Mouse (Mus musculus) embryonic facial prominence, embryonic 11.5 days (tissue): ENCODE data around the gene Arhgef10l. TPM values are rescaled to one million over a fixed set of nuclear protein-coding genes. Genes with fewer than 3 reads are reported as not detected.

ENCODE experiments used
- ATAC-seq: fragments of 200-750 bp; cut with Nextera tagmentation; replicated peaks from 2 replicates; pipeline ENCODE4 v1.8.0; 2017; ENCODE audit warnings: low read depth; ENCODE audit not compliant: insufficient number of reproducible peaks, low FRiP score, low TSS enrichment
- DNase-seq: peaks from one replicate; pipeline ENCODE4 v3.0.0-alpha.2; 2015; ENCODE audit warnings: low spot score
- H3K27ac ChIP-seq: fragments of 300-500 bp; sonication (generic); replicated peaks from 2 replicates; pipeline ENCODE4 v1.5.1; 2014; ENCODE audit warnings: mild to moderate bottlenecking, low read depth, low read length, control low read depth
- H3K27me3 ChIP-seq: fragments of 300-500 bp; sonication (generic); 2 replicates; pipeline ENCODE4 v1.6.1; 2014; ENCODE audit warnings: mild to moderate bottlenecking, low read length, moderate library complexity, mixed read lengths; ENCODE audit not compliant: control insufficient read depth, insufficient read depth
- H3K36me3 ChIP-seq: fragments of 300-500 bp; sonication (generic); replicated peaks from 2 replicates; pipeline ENCODE4 v1.6.1; 2014; ENCODE audit warnings: low read depth, mild to moderate bottlenecking, low read length, moderate library complexity, mixed read lengths; ENCODE audit not compliant: control insufficient read depth, insufficient read depth
- H3K4me1 ChIP-seq: fragments of 300-500 bp; sonication (generic); 2 replicates; pipeline ENCODE4 v1.6.1; 2014; ENCODE audit warnings: low read length, mixed read lengths; ENCODE audit not compliant: control insufficient read depth, insufficient read depth
- H3K4me2 ChIP-seq: fragments of 300-500 bp; sonication (generic); 2 replicates; pipeline ENCODE4 v1.6.1; 2014; ENCODE audit warnings: low read depth, mild to moderate bottlenecking, control low read depth, low read length, moderate library complexity
- H3K4me3 ChIP-seq: fragments of 300-500 bp; sonication (generic); 2 replicates; pipeline ENCODE4 v1.5.1; 2014; ENCODE audit warnings: low read depth, low read length, control low read depth
- H3K9ac ChIP-seq: fragments of 300-500 bp; sonication (generic); replicated peaks from 2 replicates; pipeline ENCODE4 v1.6.1; 2014; ENCODE audit warnings: mild to moderate bottlenecking, control low read depth, low read length
- H3K9me3 ChIP-seq: fragments of 300-500 bp; sonication (generic); replicated peaks from 2 replicates; pipeline ENCODE4 v1.6.1; 2016; ENCODE audit warnings: mild to moderate bottlenecking, low read length, inconsistent platforms, mixed read lengths; ENCODE audit not compliant: control insufficient read depth
- WGBS: fragments of 180-500 bp; shearing (Covaris S2); extraction: QIAGEN DNeasy Blood & Tissue Kit; methylation state at CpG from one replicate; pipeline ENCODE4 v1.1.7; 2014; 5-methylcytosine and 5-hydroxymethylcytosine counted together
- polyA plus RNA-seq: library from polyadenylated mRNA; unstranded; fragments of >200 nt; fragmentation: Nextera tagmentation; extraction: Ambion mirVana; gene quantifications from 2 replicates; pipeline ENCODE4 v1.2.1, GENCODE M21; 2014

Gene Arhgef10l
- polyA plus RNA-seq, 1 experiment from 2014 or later = 10.5 TPM

DNA sequence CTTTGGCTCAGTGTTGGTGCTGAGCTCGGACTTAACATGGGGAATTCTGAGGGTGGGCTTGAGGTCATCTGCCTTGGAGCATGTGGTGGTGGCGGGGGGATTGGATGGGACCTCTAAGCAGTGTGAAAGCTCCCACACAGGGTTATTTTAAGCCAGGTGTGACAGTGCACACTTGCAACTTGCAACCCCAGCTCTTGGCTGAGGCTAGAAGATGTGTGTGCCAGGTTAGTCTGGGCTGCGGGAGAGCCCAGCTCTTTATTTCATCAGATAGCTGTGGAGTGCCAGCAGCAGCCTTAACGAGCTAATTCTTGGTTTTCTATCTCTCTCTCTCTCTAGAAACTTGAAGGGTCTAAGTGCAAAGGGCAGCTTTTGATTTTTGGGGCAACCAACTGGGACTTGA, 41.8 kb upstream of the Arhgef10l start:
- peaks cover 5% of the 10 kb centered on the region; the same call in 1 of the 2 replicates for H3K4me1 ChIP-seq

DNA sequence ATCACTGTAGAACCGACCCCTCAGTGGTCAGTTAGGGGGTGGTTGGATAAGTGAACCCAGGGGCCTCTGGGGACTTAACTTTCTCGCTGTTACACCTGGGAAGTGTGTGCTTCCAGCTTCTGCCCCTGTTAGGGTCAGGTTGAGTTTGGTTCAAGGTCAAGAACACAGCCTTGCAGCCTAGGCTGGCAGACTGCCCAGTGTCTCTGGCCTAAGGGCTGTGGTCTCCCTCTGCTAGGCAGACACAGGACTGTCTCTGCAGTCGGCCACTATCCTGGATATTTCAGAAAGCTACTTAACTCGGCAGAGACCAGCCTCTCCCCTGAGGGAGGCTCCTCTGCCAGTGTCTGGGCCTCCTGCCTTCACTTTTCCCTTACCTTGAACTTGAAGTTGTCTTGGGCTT, 38.4 kb upstream of the Arhgef10l start:
- ATAC-seq = no peak
- H3K36me3 ChIP-seq = peaks cover 13% of the 10 kb centered on the region
- peak overlapping the region; percentile 70 for H3K4me2 ChIP-seq
- 39% methylated on average over 4 of the region's 4 CpGs for WGBS
- H3K27ac ChIP-seq = 0 out of 2 replicates have a peak overlapping the region, but pooled peaks have one; percentile 35
- peaks cover 5% of the 10 kb centered on the region; the same call in 1 of the 2 replicates for H3K4me1 ChIP-seq
- no peak for DNase-seq
- no peaks in the 10 kb centered on the region for H3K27me3 ChIP-seq
- H3K4me3 ChIP-seq = peak overlapping the region; percentile 89
- H3K9ac ChIP-seq = peak overlapping the region; percentile 99
- H3K9me3 ChIP-seq = no peaks in the 10 kb centered on the region

More for the DNA sequence above, 41.8 kb upstream of the Arhgef10l start:
- ATAC-seq (no peak), DNase-seq (no peak)
- no peak overlapping the region for H3K4me2 ChIP-seq
- H3K27me3 ChIP-seq = no peaks in the 10 kb centered on the region
- H3K36me3 ChIP-seq = peaks cover 32% of the 10 kb centered on the region
- H3K27ac ChIP-seq = no peak overlapping the region
- H3K9me3 ChIP-seq = no peaks in the 10 kb centered on the region
- H3K9ac ChIP-seq = no peak overlapping the region
- 92% methylated on average over 4 of the region's 4 CpGs for WGBS
- no peak overlapping the region for H3K4me3 ChIP-seq

DNA sequence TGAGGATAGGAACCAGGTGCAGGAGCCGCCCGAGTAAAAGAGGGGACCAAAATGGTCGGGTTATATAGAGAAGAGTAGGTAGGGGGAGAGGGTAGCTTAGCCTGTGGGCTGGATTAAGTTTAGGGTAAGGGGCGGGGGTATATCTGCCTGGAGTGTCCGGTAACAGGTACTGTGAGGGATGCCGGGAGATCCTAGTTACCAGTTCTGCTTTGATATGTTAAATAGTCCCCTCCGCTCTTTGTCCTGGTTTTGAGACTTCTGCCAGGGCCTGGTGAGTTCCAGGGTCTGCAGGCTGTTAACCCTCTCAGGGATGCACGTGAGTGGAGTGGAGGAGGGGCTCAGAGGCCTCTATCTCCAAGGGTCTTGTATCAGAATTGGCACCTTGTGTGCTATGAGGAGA, 37.8 kb upstream of the Arhgef10l start:
- H3K36me3 ChIP-seq = peaks cover 7% of the 10 kb centered on the region
- ATAC-seq = peak; percentile 31

DNA sequence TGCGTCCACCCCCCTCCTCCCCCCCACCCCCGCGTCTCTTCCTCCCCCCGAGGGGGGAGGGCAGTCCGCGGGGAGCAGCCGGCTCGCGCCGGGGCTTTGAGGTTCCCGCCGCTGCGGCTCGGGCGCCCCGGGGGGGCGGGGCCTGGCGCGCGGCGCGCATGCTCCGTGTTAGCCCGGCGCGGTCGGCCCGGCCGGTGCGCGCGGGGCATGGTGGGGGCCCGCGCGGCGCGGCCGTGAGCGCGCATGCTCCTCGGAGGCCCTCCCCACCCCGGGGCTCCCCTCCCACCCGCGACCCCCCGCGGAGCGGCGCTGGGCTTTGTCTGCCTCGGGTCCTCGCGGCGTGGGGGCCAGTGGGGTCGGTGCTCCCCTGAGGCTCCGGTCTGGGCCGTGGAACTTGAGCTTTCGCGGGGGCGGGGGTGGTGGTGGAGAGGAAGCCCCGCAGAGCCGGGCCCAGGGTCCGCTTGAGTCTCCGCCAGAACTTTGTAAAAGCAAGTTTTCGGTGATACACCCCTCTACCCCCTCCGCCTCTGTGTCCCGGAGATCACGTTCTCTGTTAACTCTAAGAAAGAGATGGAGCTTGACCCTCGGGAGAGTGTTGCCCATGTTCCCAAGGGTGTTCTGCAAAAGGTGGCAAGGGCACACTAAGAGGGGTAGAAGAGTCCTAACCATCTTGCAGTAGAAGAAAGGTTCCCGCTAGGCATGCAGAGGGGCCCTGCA, 37.0 kb upstream of the Arhgef10l start:
- H3K36me3 ChIP-seq = peaks cover under 1% of the 10 kb centered on the region
- DNase-seq (peak; percentile 92), ATAC-seq (peak; percentile 34; the same call in 1 of the 2 replicates)
- peaks cover 3% of the 10 kb centered on the region; the same call in 1 of the 2 replicates for H3K27me3 ChIP-seq
- H3K4me3 ChIP-seq = peak overlapping the region; percentile 89
- under 1% methylated on average over 35 of the region's 68 CpGs for WGBS
- H3K9ac ChIP-seq = peak overlapping the region; percentile 99
- peak overlapping the region; percentile 70 for H3K4me2 ChIP-seq
- peaks cover 5% of the 10 kb centered on the region; the same call in 1 of the 2 replicates for H3K4me1 ChIP-seq
- H3K9me3 ChIP-seq = no peaks in the 10 kb centered on the region
- peak overlapping the region; percentile 98 for H3K27ac ChIP-seq

More for the DNA sequence above, 37.8 kb upstream of the Arhgef10l start:
- Histone ChIP-seq H3K9ac (peak overlapping the region; percentile 99), H3K27me3 (peaks cover 2% of the 10 kb centered on the region; the same call in 1 of the 2 replicates), H3K9me3 (no peaks in the 10 kb centered on the region), H3K27ac (peak overlapping the region; percentile 98), H3K4me2 (peak overlapping the region; percentile 70), H3K4me1 (peaks cover 5% of the 10 kb centered on the region; the same call in 1 of the 2 replicates), H3K4me3 (peak overlapping the region; percentile 89)
- 4% methylated on average over 8 of the region's 8 CpGs for WGBS
- DNase-seq = peak; percentile 67

DNA sequence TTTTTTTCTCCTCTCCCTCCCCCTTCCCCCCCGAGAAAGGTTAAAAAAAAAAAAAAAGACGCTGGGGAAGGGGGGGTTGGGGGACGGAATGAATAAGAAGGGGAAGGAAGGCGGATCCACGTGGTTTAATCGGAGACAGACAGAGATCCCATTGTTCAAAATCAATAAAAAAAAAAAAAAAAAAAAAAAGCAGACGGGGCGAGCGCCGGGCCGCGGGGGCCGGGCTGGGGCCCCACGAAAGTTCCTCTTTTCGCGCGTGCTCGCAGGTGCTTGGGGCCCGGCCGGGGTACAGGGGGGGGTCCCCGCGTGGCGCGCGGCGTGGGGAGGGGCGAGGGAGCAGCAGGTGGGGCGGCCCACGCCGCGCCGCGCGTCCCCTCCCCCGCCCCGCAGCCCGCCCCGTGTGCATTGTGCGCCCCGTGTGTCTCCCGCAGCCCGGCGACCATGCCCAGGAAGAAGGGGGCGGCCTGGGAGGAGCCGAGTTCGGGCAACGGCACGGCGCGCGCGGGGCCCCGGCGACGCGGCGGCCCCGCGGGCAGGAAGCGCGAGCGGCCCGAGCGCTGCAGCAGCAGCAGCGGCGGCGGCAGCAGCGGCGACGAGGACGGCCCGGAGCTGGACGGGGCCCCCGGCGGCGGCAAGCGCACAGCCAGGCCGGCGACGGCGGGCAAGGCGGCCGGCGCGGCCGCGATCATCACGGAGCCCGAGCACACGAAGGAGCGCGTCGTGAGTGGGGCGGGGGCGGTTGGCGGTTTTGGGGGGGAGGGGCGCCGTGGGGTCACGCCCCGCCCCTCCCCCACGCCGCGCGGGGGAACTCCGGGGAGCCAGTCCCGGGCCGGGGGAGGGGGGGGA, 36.1 kb upstream of the Arhgef10l start:
- no peak for ATAC-seq
- peak; percentile 68 for DNase-seq
- Histone ChIP-seq H3K4me3 (peak overlapping the region; percentile 89), H3K4me2 (peak overlapping the region; percentile 70), H3K9ac (peak overlapping the region; percentile 99), H3K9me3 (no peaks in the 10 kb centered on the region), H3K36me3 (no peaks in the 10 kb centered on the region; the same call in none of the 2 replicates), H3K4me1 (peaks cover 5% of the 10 kb centered on the region; the same call in 1 of the 2 replicates), H3K27me3 (peaks cover 3% of the 10 kb centered on the region; the same call in 1 of the 2 replicates), H3K27ac (peak overlapping the region; percentile 98)
- WGBS = under 1% methylated on average over 61 of the region's 107 CpGs

DNA sequence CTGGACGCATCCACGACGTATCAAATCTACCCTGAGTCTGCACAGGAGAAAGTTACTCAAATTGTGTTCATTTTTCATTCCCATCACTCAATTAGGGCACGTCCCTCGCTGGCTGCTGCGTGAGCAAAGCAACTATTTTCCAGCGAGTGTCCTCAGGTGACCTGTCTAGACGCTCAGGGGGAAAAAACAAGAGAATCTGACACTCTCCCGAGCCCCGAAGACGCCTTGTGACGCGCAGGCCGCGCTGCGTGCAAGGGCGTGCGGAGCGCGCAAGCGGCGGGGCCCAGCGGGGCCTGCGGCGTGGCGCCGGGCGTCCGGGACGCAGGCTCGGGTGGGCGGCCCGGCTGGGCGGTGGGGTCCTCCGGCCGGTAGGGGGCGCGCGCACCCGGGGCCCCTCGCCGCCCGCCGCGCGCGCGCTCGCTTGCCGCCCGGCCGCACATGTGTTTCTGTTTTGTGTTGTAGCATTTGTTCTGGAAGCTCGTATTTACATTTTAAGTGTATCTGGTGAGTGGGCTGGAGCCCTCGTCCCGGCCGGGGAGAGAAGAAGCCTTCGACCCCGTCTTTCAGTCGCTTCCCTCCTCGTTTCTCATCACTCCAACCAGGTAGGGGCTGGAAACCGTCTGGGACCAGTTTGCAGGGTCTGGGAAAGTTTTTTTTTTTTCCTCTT, 35.4 kb upstream of the Arhgef10l start:
- Histone ChIP-seq H3K27me3 (peaks cover 3% of the 10 kb centered on the region; the same call in 1 of the 2 replicates), H3K27ac (peak overlapping the region; percentile 98), H3K4me1 (peaks cover 5% of the 10 kb centered on the region; the same call in 1 of the 2 replicates), H3K4me2 (peak overlapping the region; percentile 73), H3K4me3 (peak overlapping the region; percentile 89), H3K9me3 (no peaks in the 10 kb centered on the region), H3K9ac (peak overlapping the region; percentile 99), H3K36me3 (no peaks in the 10 kb centered on the region; the same call in 1 of the 2 replicates)
- peak; percentile 91 for DNase-seq
- peak; percentile 66 for ATAC-seq
- WGBS = under 1% methylated on average over 56 of the region's 61 CpGs

DNA sequence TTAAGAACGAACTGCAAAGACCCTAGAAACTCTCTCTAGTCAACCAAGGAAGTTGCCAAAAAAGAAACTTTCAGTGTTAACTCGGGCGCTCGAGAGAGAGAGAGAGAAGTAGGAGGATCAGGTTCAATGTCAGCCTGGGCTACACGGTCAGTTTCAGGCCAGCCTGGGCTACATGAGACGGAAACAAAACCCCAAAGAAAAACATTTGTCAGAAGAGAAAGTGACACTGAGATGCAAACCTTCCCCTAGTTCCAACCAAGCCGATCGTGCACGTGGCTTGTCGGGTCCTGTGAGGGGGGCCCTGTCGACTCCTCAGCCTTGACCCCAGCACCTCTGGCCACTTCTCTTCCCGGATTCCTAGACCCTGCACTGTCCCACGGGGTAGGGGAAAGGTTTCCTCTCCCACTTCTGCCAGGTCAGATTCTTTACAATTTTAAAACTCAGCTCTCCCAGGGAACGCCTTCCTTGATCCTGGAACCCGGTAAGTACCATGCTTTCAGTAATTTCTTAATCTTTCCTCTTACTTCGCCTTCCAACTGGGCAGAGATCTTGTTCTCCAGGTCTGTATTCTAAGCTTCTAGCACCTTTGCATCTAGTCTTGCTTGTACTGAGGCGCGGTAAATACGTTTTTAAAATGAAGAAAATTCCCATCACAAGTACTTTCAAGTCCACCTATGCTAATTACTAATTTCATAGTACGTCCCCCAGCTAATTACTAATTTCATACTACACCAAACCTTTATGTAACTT, 34.6 kb upstream of the Arhgef10l start, which contains the start of gene Rcc2:
Gene Rcc2 (plus strand): TSS at position 273 of the 750 bp plus-strand sequence.
- ATAC-seq (no peak), DNase-seq (peak; percentile 54)
- Histone ChIP-seq H3K4me1 (peaks cover 5% of the 10 kb centered on the region; the same call in 1 of the 2 replicates), H3K9ac (peak within 1 kb of the TSS; percentile 99), H3K27ac (peak within 1 kb of the TSS; percentile 98), H3K9me3 (no peaks in the 10 kb centered on the region), H3K4me2 (peak within 1 kb of the TSS; percentile 73), H3K27me3 (peaks cover 3% of the 10 kb centered on the region; the same call in 1 of the 2 replicates), H3K4me3 (peak within 1 kb of the TSS; percentile 89), H3K36me3 (no peaks in the 10 kb centered on the region; the same call in 1 of the 2 replicates)
- 4% methylated on average over 20 of the region's 20 CpGs for WGBS
